Mouse (Mus musculus): ENCODE data around the gene Hist4h4.

Hist4h4 gene

DNA sequence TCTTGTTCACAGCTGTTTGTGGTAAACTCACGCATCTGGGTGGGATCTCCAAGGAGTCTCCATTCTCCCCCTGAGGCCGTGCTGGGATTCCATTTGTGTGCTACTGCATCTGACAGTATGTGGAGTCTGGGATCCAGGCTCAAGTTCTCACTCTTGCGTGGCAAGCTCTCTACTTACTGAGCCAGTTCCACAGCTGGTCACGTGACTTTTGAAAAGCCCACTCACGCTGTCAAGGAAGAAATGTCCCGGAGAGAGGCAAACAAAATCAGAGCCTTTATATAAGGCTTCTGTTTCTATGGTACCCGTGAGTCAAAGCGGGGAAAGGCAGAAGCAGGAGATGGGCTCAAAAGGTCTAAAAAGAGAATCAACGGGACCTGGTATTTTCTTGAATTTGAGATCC, 21.5 kb downstream of the Hist4h4 start:
- DNase-seq (ENCODE audit: low spot score in 2 of 2) = no peak

GRCm38 (mm10) chr6:136782146-136782545, 22.1 kb downstream of the Hist4h4 start:
- no peak for DNase-seq (ENCODE audit: low spot score in 2 of 2)

DNA sequence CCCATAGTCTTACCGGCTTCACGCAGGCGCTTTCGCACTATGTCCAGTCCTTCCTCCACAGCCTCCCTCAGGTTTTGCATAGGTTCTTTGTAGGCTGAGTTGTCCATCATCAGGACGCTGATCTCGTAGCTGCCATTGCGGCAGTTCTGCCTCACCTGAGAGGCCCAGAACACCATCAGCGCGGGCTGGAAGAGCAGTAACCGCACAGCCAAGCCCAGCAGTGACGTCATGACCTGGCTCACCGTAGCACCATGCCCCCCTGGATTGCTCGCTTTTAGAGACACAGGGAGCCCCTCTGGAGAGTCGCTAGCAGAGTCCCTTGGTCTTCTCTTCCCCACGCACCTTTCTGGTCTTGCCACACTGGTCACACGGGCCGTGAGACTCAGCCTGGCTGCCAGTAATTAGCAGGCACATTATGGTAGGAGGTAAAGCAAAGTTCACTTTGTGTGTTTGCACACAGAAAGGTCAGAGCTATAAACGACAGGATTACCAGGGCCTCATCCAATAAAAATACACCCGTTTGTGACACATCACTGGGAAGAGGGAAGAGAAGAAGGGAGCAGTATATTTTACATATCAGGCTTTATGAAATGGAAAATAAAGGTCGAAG, 22.7 kb downstream of the Hist4h4 start, which contains the start of gene Gucy2c:
Gucy2c (minus strand) TSS at position 389 of the 610 bp plus-strand sequence.
- DNase-seq (ENCODE audit: low spot score in 2 of 2) = no peak

DNA sequence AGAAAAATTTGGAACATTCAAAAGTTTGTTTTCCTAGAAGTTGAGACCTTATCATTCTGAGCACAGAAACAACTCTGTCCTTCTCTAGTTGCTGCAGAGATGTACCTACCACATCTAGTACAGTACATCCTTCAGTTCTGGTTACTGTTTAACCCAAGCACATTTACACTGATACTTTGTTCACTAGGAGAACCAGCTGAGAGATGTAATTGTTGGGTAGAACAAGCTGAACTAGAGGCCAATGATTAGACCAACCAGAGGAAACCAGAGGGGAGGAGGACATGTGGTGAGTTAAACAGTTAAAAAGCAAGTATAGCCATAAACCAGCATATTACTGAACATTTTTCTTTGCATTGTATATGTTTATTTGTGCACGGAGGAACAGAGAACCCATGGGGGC, 27.8 kb downstream of the Hist4h4 start:
- no peak for DNase-seq (ENCODE audit: low spot score in 2 of 2)

- DNase-seq (ENCODE audit: low spot score in 2 of 2) = no peak
Measured at GRCm38 (mm10) chr6:136769859-136770258, 34.4 kb downstream of the Hist4h4 start.

DNA sequence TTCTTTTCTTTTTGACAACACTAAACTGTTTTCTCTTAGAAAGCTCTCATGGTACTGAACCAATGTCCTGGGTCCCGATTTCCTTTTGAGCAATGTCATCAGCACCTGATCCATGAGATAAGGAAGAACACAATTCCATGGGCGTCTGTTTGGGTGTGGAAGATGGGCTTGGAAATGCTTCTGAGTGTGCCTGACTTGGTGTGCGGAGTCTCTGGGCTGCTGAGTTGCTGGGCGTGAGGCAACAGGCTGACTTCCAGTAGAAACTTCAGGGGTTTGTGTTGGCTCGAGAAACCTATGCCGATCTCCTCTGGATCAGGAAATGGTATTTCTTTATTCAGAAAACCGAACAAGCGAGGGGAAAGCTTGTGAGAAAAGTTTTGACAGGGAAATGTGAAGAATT, 35.1 kb downstream of the Hist4h4 start:
- no peak for DNase-seq (ENCODE audit: low spot score in 2 of 2)

GRCm38 (mm10) chr6:136763912-136764311, 40.3 kb downstream of the Hist4h4 start:
- no peak for DNase-seq (ENCODE audit: low spot score in 2 of 2)
